Mouse (Mus musculus) layer of hippocampus, adult 2 months (tissue): ENCODE results near the gene Plpp2. TPM values are rescaled to one million over a fixed set of nuclear protein-coding genes. Genes with fewer than 3 reads are reported as not detected.

Experiments used
- DNase-seq, 2 experiments: peaks; one replicate each; pipeline ENCODE4 v3.0.0; 2022; ENCODE audit warnings: low spot score in 2 of 2
- H3K27ac ChIP-seq: fragments of 200-600 bp; 2 replicates; pipeline ENCODE4 v1.8.1; 2022
- H3K4me3 ChIP-seq: fragments of 200-600 bp; 2 replicates; pipeline ENCODE4 v1.8.1; 2022; ENCODE audit warnings: mild to moderate bottlenecking
- CTCF ChIP-seq: fragments of 200-600 bp; conservative IDR thresholded peaks from 2 replicates; pipeline ENCODE4 v1.8.1; 2022; ENCODE audit warnings: antibody characterized with exemption, mild to moderate bottlenecking, moderate library complexity
- total RNA-seq, 2 experiments: library from RNA; stranded (reverse); gene quantifications; 2 replicates each; pipeline ENCODE4 v1.2.3; 2021

Gene Plpp2
- total RNA-seq, 2 experiments from 2014 or later: 4.2 to 4.9 TPM

- no peak for DNase-seq
- TF ChIP-seq CTCF: no peak
- Histone ChIP-seq H3K27ac (no peak overlapping the region), H3K4me3 (no peak overlapping the region)
These were observed 830 bp upstream of the Plpp2 start for GRCm38 (mm10) chr10:79534426-79534825.

- Histone ChIP-seq H3K4me3 (peak overlapping the region; percentile 58; the same call in 1 of the 2 replicates), H3K27ac (no peak overlapping the region)
- TF ChIP-seq CTCF: no peak
- no peak for DNase-seq
These were observed 918 bp downstream of the Plpp2 start for GRCm38 (mm10) chr10:79532678-79533077.

GRCm38 (mm10) chr10:79531593-79531992 lies 2.0 kb downstream of the Plpp2 start:
- TF ChIP-seq CTCF: no peak
- H3K4me3 ChIP-seq: no peak overlapping the region
- no peak overlapping the region for H3K27ac ChIP-seq
- DNase-seq: no peak

- no peak for TF ChIP-seq CTCF
- Histone ChIP-seq H3K27ac (no peak overlapping the region), H3K4me3 (no peak overlapping the region)
- DNase-seq: no peak
These were observed 2.9 kb downstream of the Plpp2 start for GRCm38 (mm10) chr10:79530721-79531120.

- H3K4me3 ChIP-seq: no peak overlapping the region
- H3K27ac ChIP-seq: no peak overlapping the region
- TF ChIP-seq CTCF: no peak
- no peak for DNase-seq
These were observed 3.4 kb downstream of the Plpp2 start for GRCm38 (mm10) chr10:79530241-79530640.

- no peak overlapping the region for H3K4me3 ChIP-seq
- 0 out of 2 replicates have a peak, but pooled peaks have one; percentile 14 for TF ChIP-seq CTCF
- no peak for DNase-seq
- H3K27ac ChIP-seq: no peak overlapping the region
These were observed 5.5 kb downstream of the Plpp2 start for GRCm38 (mm10) chr10:79528081-79528480.

GRCm38 (mm10) chr10:79527453-79527845 lies 6.1 kb downstream of the Plpp2 start:
- no peak for DNase-seq
- no peak overlapping the region for H3K4me3 ChIP-seq
- H3K27ac ChIP-seq: no peak overlapping the region
- no peak for TF ChIP-seq CTCF

- no peak for TF ChIP-seq CTCF
- H3K27ac ChIP-seq: no peak overlapping the region
- no peak overlapping the region for H3K4me3 ChIP-seq
- no peak for DNase-seq
These were observed 6.7 kb downstream of the Plpp2 start for GRCm38 (mm10) chr10:79526661-79527452.

- no peak overlapping the region for H3K27ac ChIP-seq
- H3K4me3 ChIP-seq: no peak overlapping the region
- DNase-seq: no peak
- TF ChIP-seq CTCF: no peak
These were observed 7.9 kb downstream of the Plpp2 start for GRCm38 (mm10) chr10:79525456-79526325.

- DNase-seq: no peak
- no peak for TF ChIP-seq CTCF
- H3K4me3 ChIP-seq: no peak overlapping the region
- no peak overlapping the region for H3K27ac ChIP-seq
These were observed 9.2 kb downstream of the Plpp2 start for GRCm38 (mm10) chr10:79524433-79524832.

- Histone ChIP-seq H3K4me3 (no peak overlapping the region), H3K27ac (no peak overlapping the region)
- DNase-seq: no peak
- no peak for TF ChIP-seq CTCF
These were observed 26.9 kb downstream of the Plpp2 start for GRCm38 (mm10) chr10:79506709-79507108.

- H3K4me3 ChIP-seq: no peak overlapping the region
- no peak overlapping the region for H3K27ac ChIP-seq
- peak; percentile 65 for TF ChIP-seq CTCF
- no peak for DNase-seq
These were observed 30.6 kb downstream of the Plpp2 start for GRCm38 (mm10) chr10:79502830-79503644.
